Mouse (Mus musculus) B cell, adult 2 months (primary cell): Measurements from ENCODE around the gene Mtm1.

Experiments used
- DNase-seq, 2 experiments: peaks; one replicate each; pipeline ENCODE4 v3.0.0; 2022

The Mtm1 gene

DNA sequence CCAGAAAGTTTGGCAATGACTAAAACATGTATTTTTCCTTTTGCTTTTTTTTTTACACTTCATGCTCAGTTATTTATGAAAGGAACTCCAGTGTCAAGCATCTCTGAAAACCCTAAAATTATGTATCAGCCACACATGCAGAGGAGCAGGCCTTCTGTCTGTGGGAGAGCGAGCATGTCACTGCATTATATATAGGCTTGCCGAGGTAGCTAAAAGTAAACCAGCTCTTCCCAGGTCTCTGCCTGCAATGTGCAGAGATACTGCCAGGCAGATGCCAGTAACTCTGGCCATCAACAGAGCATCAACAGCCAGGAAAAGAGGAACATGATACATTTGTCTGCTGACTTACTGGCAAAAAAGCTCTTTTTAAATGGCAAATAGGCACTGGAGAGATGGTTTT, 83.6 kb downstream of the Mtm1 start:
- no peak for DNase-seq

DNA sequence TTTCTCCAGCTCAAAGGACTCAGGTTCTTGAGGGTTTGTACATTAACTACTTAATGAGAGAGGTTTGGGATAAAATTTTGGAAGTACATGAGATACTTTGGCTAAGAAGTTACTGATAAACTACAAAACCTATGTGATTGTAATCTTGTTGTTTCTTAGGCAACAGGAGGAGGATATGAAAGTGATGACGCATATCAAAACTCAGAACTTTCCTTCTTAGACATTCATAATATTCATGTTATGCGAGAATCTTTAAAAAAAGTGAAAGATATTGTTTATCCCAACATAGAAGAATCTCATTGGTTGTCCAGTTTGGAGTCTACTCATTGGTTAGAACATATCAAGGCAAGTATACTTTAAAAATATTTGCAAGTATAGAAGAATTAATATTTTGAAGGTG, 85.4 kb downstream of the Mtm1 start:
- no peak for DNase-seq

DNA sequence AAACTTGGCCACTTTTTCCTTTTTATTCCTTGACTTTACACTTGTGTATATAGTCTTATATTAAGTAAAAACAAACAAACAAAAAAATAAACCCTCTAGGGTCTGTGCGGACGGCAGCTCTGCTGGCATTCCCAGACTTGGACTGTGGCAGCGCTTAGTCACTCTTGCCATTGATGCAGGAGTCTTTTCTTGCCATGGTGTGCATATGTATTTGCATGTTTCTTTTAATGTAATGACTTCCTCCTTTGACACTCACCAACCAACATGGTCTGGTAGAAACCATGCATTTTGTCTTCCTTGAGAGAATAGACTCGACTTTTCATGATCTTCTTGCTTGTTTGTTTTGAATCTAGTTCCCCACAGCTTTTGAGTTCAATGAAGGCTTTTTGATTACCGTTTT, 91.6 kb downstream of the Mtm1 start:
- no peak for DNase-seq

DNA sequence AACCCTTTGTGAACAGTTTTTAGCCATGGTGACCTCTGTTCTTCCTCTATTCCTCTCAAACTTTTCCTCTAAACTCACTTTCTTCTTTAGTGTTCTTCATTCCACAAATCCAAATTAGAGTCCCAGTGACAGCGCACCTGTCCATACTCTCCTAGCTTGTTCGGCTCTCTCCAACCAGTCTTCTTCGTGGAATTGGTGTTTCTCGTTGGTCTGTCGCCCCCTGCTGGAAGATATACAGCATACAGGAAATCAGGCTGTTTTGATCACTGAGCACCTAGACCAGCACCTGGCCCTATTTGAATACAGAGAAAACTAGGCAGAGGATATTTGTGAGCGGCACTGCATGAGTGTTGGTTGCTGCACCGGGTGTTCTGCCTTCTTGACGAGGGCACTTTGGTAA, 100.7 kb downstream of the Mtm1 start:
- peak; percentile 57 to 59 for DNase-seq

DNA sequence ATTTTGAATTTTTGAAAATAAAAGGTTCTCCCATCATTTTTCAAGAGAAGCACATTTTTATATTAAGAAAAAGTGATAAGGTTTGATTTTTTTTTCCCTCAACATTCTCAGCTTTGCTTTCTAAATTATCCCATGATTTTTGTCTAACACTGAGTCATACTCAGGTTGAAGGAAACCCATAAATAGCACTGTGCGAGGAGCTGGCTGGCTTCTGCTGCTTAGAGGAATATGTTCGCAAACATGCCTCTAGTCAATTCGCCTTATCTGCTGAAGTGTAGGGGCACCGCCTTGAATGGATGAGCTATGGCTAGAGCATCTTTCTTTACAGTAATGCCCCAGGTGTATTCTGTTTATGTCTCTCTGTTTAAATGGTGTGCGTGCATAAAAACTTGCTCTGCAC, 103.8 kb downstream of the Mtm1 start:
- DNase-seq = no peak

DNA sequence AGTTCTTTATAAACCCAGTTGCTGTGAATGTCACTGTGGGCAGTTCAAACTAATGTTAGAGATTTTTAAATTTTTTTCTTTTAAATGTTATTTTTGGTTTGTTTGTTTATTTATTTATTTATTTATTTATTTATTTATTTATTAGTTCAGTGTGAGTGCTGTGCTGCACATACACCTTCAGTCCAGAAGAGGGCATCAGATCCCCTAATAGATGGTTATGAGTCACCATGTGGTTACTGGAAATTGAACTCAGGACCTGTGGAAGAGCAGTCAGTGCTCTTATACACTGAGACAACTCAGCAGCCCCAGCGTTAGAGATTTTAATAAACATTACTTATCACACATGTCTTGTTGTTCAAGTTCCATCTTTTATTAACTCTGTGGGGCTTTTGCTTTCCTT, 141.5 kb downstream of the Mtm1 start:
- DNase-seq = peak in 1 of 2 experiments; percentile 37

DNA sequence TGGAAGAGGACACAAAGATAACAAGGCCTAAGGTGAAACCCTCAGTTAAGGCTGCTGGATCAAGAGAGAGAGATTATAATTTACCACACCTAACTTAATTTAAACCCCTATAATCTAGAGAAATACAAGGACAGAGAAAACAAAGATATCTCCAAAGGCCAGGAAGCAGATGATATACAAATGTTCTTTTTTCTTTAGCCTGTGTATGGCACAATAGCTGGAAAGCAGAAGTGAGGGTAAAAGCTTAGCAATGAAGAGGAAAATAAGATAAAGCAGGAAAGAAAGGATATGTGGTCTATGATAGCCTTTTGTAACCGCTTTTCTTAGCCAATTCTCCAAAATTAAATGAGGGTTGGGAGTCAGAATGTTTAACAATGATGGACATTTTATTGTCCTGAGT, 144.8 kb downstream of the Mtm1 start:
- no peak for DNase-seq

DNA sequence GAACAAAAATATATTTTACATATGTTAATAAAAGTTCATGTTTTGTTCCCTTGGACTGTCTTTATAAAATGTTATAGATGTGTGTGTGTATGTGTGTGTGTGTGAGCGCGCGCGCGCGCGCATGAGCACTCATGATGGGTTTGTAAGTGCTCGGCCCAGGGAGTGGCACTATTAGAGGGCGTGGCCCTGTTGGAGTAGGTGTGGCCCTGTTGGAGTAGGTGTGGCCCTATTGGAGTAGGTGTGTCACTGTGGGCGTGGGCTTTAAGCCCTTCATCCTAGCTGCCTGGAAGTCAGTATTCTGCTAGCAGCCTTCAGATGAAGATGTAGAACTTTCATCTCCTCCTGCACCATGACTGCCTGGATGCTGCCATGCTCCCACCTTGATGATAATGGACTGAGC, 151.2 kb downstream of the Mtm1 start:
- DNase-seq = peak in 1 of 2 experiments; percentile 15

DNA sequence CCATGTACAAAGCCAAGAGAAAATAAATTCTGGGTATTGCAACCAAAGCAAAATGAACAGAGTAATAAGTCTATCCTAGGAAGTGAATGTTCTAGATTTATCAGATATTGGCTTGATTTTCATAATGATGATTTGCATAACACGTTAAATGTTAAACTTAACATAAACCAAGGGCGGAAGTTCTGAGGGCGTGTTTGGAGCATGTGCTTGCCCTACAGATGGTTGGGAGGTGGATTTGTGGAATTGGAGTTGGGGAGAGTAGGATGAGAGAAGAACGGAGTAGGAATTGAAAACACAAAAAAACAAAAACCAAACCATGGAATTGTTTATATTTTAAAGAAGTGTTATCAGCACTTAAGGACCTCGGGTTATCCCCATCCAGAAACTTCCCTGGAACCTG, 153.5 kb downstream of the Mtm1 start:
- DNase-seq = peak in 1 of 2 experiments; percentile 3

DNA sequence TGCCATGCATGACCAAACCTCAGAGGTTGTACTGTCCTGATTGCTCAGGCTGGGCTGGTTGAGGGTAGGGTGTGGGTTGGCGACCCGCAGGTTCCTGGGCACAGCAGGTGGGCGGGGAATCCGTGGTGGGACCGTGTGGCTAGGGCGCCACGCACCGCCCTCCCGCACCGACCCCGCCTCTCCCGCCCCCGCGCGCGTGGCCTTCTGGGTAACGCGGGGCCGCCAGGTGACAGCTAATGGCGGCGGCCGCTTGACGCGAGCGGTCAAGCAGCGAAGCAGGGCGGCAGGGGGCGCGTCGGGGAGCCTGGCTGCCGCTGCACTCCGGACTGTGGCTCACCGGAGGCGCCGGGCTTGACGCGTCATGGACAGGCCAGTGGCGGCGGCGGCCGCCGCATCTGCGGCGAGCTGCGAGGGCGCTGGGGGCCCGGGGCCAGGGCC, 154.0 kb downstream of the Mtm1 start, which contains the start of gene Mtmr1:
Gene Mtmr1, plus strand, starts transcription at position 207 of the 438 bp plus-strand sequence.
- DNase-seq = peak; percentile 83 to 84

DNA sequence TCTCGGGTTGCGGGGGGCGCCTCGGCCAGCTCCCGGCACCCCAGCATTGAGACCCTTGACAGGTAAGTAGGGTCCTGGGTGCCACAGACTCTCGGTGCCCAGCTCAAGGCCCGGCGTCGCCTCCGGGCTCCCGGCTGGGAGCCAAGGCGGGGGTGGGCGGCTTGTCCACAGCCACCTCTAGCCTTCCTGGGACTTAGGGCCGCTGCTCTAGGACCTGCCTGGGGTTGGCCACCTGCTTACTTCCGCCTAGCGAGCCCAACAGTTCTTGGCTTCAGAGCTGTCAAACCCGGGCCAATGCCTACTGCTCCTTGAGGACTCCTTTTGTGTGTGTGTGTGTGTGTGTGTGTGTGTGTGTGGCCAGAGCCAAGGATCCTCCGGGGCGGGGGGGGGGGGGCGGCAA, 154.4 kb downstream of the Mtm1 start:
- DNase-seq = peak; percentile 40 to 46
